8 mouse cellular contexts compared by ENCODE assay signal in the genomic region with DNA sequence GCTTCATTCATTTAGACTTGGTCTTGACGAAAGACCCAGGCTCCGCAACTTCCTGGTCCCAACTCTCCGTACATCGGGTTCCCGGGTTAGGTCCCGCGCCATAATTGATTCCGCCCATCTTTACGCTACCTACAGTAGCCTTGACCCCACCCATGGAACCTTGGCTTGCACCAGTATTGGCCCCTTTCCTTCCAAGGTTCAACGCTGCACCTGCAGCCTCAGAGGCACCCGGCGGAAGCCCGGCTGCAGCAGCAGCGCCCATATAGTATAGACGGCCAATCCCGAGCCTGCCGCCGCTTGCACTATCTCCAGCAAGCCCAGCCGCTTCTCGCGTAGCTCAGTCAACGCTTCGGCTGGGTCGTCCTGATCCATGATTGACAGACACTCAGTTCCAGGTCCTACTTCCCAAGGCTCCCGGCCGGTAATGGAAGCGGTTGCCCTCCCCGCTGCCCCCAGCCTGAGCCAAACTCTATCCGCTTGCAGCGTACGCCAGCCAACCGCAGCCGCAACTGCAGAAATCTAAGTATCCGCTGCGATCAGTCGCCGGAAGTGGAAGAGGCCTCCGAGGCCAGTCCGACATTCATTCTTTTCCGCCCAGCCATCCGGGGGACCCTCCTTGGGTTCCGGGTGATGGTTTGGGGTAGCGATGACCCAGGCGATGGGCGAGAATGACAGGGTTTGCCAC. TPM values are rescaled to one million over a fixed set of nuclear protein-coding genes. Genes with fewer than 3 reads are reported as not detected.
DNase-seq lines count a peak whose midpoint lies in the region; ATAC-seq and TF ChIP-seq lines count a peak whose summit lies in the region.

No protein-coding gene starts in this region.

- TF ChIP-seq POLR2A in bone marrow, adult 2 months (IDR thresholded peaks at IDR 0.05; ENCODE audit: borderline replicate concordance, control insufficient read depth, low read depth, low read length) = peak; percentile 78; the same call in 1 of the 2 replicates

- H3K36me3 ChIP-seq in embryonic facial prominence, embryonic 15.5 days = peaks cover 19% of the 10 kb centered on the region

- DNase-seq in 416B (ENCODE audit: low read depth) (peak; percentile 94), liver (peak; percentile 84)
- DNase-seq in heart, adult 8-10 months (ENCODE audit: low spot score) = peak; percentile 83
- peak; percentile 69 to 80 for DNase-seq in kidney, adult 8-10 months
- peak; percentile 49 to 75 for DNase-seq in monocyte, adult 2 months (ENCODE audit: low read depth in 1 of 2, low spot score in 2 of 2)
- peak; percentile 80 to 86 for DNase-seq in spleen, postnatal 14 days (ENCODE audit: low spot score in 2 of 2)

- TF ChIP-seq CTCF in bone marrow, adult 2 months (IDR thresholded peaks at IDR 0.05; ENCODE audit: control insufficient read depth, insufficient read depth, low read length) = no peak

- no peaks in the 10 kb centered on the region for H3K9me3 ChIP-seq in embryonic facial prominence, embryonic 15.5 days (replicated peaks)

- H3K9ac ChIP-seq in embryonic facial prominence, embryonic 15.5 days = peak overlapping the region; percentile 75

- peak overlapping the region; percentile 87 for H3K4me3 ChIP-seq in bone marrow, adult 2 months (replicated peaks; ENCODE audit: control insufficient read depth, low read depth, low read length)
- H3K4me3 ChIP-seq in embryonic facial prominence, embryonic 15.5 days (replicated peaks) = peak overlapping the region; percentile 79

- peaks cover 7% of the 10 kb centered on the region for H3K4me1 ChIP-seq in bone marrow, adult 2 months (ENCODE audit: control insufficient read depth, insufficient read depth, low read length)
- peaks cover 40% of the 10 kb centered on the region for H3K4me1 ChIP-seq in embryonic facial prominence, embryonic 15.5 days

- H3K27ac ChIP-seq in bone marrow, adult 2 months (ENCODE audit: control insufficient read depth, insufficient read depth, low read depth, low read length, poor library complexity) = peak overlapping the region; percentile 92
- peak overlapping the region; percentile 96 for H3K27ac ChIP-seq in embryonic facial prominence, embryonic 15.5 days (replicated peaks)

- H3K27me3 ChIP-seq in embryonic facial prominence, embryonic 15.5 days = no peaks in the 10 kb centered on the region

- WGBS in bone marrow, adult 2 months = under 1% methylated on average over 45 of the region's 45 CpGs
- WGBS in embryonic facial prominence, embryonic 15.5 days = under 1% methylated on average over 45 of the region's 45 CpGs

- peak; percentile 59 for ATAC-seq in embryonic facial prominence, embryonic 15.5 days (ENCODE audit: insufficient number of reproducible peaks, low FRiP score, low TSS enrichment, low read depth)

- peak overlapping the region; percentile 79 for H3K4me2 ChIP-seq in embryonic facial prominence, embryonic 15.5 days (replicated peaks)

RNA-seq across cellular contexts. Expression of a gene that starts 0.7 kb away (rescaled TPM):
- polyA plus RNA-seq in bone marrow, adult 2 months (2011; ENCODE audit: insufficient read depth, insufficient read length, low replicate concordance, missing spikeins) = 33.4 and 149 TPM in 2 replicates
- 95.7 and 99.3 TPM in 2 replicates for polyA plus RNA-seq in embryonic facial prominence, embryonic 15.5 days (2015; fragmentation: Nextera tagmentation; extraction: Ambion mirVana)
- total RNA-seq in heart, adult 8-10 months (2022) = 10 to 100 TPM; 40.7 to 49.9 (median 44.9) TPM

RNA-seq across cellular contexts. Expression of a gene that starts 3.5 kb away (rescaled TPM):
- 4.6 TPM in 1 of 2 replicates, not detected in the other for polyA plus RNA-seq in bone marrow, adult 2 months (2011; ENCODE audit: insufficient read depth, insufficient read length, low replicate concordance, missing spikeins)
- polyA plus RNA-seq in embryonic facial prominence, embryonic 15.5 days (2015; fragmentation: Nextera tagmentation; extraction: Ambion mirVana) = not detected in 2 replicates
- total RNA-seq in heart, adult 8-10 months (2022) = 1 to 10 TPM in 1 of 4 experiments, under 1 TPM in 1, not detected in 2; 0.72 to 1.8 TPM

RNA-seq across cellular contexts. Expression of a gene that starts 5.0 kb away (rescaled TPM):
- 38.6 and 74.8 TPM in 2 replicates for polyA plus RNA-seq in bone marrow, adult 2 months (2011; ENCODE audit: insufficient read depth, insufficient read length, low replicate concordance, missing spikeins)
- polyA plus RNA-seq in embryonic facial prominence, embryonic 15.5 days (2015; fragmentation: Nextera tagmentation; extraction: Ambion mirVana) = 41.8 and 44.8 TPM in 2 replicates
- 10 to 100 TPM; 58.8 to 75.3 (median 65.7) TPM for total RNA-seq in heart, adult 8-10 months (2022)

RNA-seq across cellular contexts. Expression of a gene that starts 5.6 kb away (rescaled TPM):
- polyA plus RNA-seq in bone marrow, adult 2 months (2011; ENCODE audit: insufficient read depth, insufficient read length, low replicate concordance, missing spikeins) = not detected in 2 replicates
- polyA plus RNA-seq in embryonic facial prominence, embryonic 15.5 days (2015; fragmentation: Nextera tagmentation; extraction: Ambion mirVana) = 2.9 and 4.8 TPM in 2 replicates
- total RNA-seq in heart, adult 8-10 months (2022) = under 1 TPM in 1 of 4 experiments, not detected in 3; 0.38 TPM

RNA-seq across cellular contexts. Expression of a gene that starts 6.5 kb away (rescaled TPM):
- 26.2 and 45.8 TPM in 2 replicates for polyA plus RNA-seq in bone marrow, adult 2 months (2011; ENCODE audit: insufficient read depth, insufficient read length, low replicate concordance, missing spikeins)
- 62.0 and 67.2 TPM in 2 replicates for polyA plus RNA-seq in embryonic facial prominence, embryonic 15.5 days (2015; fragmentation: Nextera tagmentation; extraction: Ambion mirVana)
- total RNA-seq in heart, adult 8-10 months (2022) = 10 to 100 TPM in 3 of 4 experiments, 1 to 10 TPM in 1; 8.5 to 18.4 (median 12.1) TPM

Comparison
In these comparisons a context has a peak if more than half of its experiments do, and no peak if none do; other contexts are left out.
1. Peak in every context shown above with its lines: DNase-seq, ATAC-seq, H3K4me3 ChIP-seq and H3K27ac ChIP-seq.